Mouse (Mus musculus) midbrain, embryonic 16.5 days (tissue): ENCODE results near the gene Nek2. TPM values are rescaled to one million over a fixed set of nuclear protein-coding genes. Genes with fewer than 3 reads are reported as not detected.

Source experiments
- ATAC-seq: fragments of 200-750 bp; cut with Nextera tagmentation; 2 replicates; pipeline ENCODE4 v1.8.0; 2017; ENCODE audit warnings: moderate TSS enrichment
- H3K27ac ChIP-seq: fragments of 300-500 bp; sonication (generic); 2 replicates; pipeline ENCODE4 v1.5.1; 2014; ENCODE audit warnings: mild to moderate bottlenecking, low read length, mixed read lengths
- H3K27me3 ChIP-seq: fragments of 300-500 bp; sonication (generic); 2 replicates; pipeline ENCODE4 v1.6.1; 2014; ENCODE audit warnings: low read depth, low read length, mixed read lengths; ENCODE audit not compliant: control insufficient read depth, insufficient read depth
- H3K36me3 ChIP-seq: fragments of 300-500 bp; sonication (generic); 2 replicates; pipeline ENCODE4 v1.6.1; 2014; ENCODE audit warnings: mild to moderate bottlenecking, low read length, moderate library complexity, mixed read lengths; ENCODE audit not compliant: control insufficient read depth, insufficient read depth
- H3K4me1 ChIP-seq: fragments of 300-500 bp; sonication (generic); 2 replicates; pipeline ENCODE4 v1.6.1; 2014; ENCODE audit warnings: mild to moderate bottlenecking, low read length, mixed read lengths; ENCODE audit not compliant: control insufficient read depth, insufficient read depth
- H3K4me2 ChIP-seq: fragments of 300-500 bp; sonication (generic); 2 replicates; pipeline ENCODE4 v1.6.1; 2014; ENCODE audit warnings: mild to moderate bottlenecking, low read length, mixed read lengths
- H3K4me3 ChIP-seq: fragments of 300-500 bp; sonication (generic); 2 replicates; pipeline ENCODE4 v1.5.1; 2014; ENCODE audit warnings: low read depth, mild to moderate bottlenecking, low read length, moderate library complexity, mixed read lengths
- H3K9ac ChIP-seq: fragments of 300-500 bp; sonication (generic); 2 replicates; pipeline ENCODE4 v1.6.1; 2014; ENCODE audit warnings: low read depth, low read length, mixed read lengths
- H3K9me3 ChIP-seq: fragments of 300-500 bp; sonication (generic); replicated peaks from 2 replicates; pipeline ENCODE4 v1.6.1; 2014; ENCODE audit warnings: mild to moderate bottlenecking, low read length, mixed read lengths; ENCODE audit not compliant: control insufficient read depth, poor library complexity, severe bottlenecking
- WGBS: fragments of 180-500 bp; shearing (Covaris S2); extraction: QIAGEN DNeasy Blood & Tissue Kit; methylation state at CpG from one replicate; pipeline ENCODE4 v1.1.7; 2014; 5-methylcytosine and 5-hydroxymethylcytosine counted together
- polyA plus RNA-seq: library from polyadenylated mRNA; unstranded; fragments of >200 nt; fragmentation: Nextera tagmentation; extraction: Ambion mirVana; gene quantifications from 2 replicates; pipeline ENCODE4 v1.2.1, GENCODE M21; 2015

The Nek2 gene
- polyA plus RNA-seq, 1 experiment from 2014 or later: 4.7 TPM

GRCm38 (mm10) chr1:191842247-191842646 is 21.0 kb downstream of the Nek2 start:
- Histone ChIP-seq H3K9ac (no peak overlapping the region), H3K36me3 (no peaks in the 10 kb centered on the region), H3K27me3 (no peaks in the 10 kb centered on the region), H3K4me1 (peaks cover 4% of the 10 kb centered on the region; the same call in 1 of the 2 replicates), H3K27ac (no peak overlapping the region), H3K4me2 (no peak overlapping the region), H3K4me3 (no peak overlapping the region), H3K9me3 (no peaks in the 10 kb centered on the region)
- ATAC-seq: no peak
- WGBS: 90% methylated on average over 12 of the region's 12 CpGs

GRCm38 (mm10) chr1:191846667-191847066 is 25.4 kb downstream of the Nek2 start:
- no peak overlapping the region for H3K9ac ChIP-seq
- no peak overlapping the region for H3K4me3 ChIP-seq
- ATAC-seq: no peak
- H3K27me3 ChIP-seq: no peaks in the 10 kb centered on the region
- no peaks in the 10 kb centered on the region for H3K9me3 ChIP-seq
- H3K4me2 ChIP-seq: no peak overlapping the region
- no peak overlapping the region for H3K27ac ChIP-seq
- H3K4me1 ChIP-seq: no peaks in the 10 kb centered on the region
- 74% methylated on average over 5 of the region's 5 CpGs for WGBS
- no peaks in the 10 kb centered on the region for H3K36me3 ChIP-seq

GRCm38 (mm10) chr1:191849501-191849900 is 28.3 kb downstream of the Nek2 start:
- Histone ChIP-seq H3K9ac (no peak overlapping the region), H3K4me3 (no peak overlapping the region), H3K4me1 (no peaks in the 10 kb centered on the region), H3K27ac (no peak overlapping the region), H3K4me2 (no peak overlapping the region), H3K9me3 (no peaks in the 10 kb centered on the region), H3K27me3 (no peaks in the 10 kb centered on the region), H3K36me3 (no peaks in the 10 kb centered on the region)
- no peak for ATAC-seq
- 74% methylated on average over 4 of the region's 4 CpGs for WGBS

- Histone ChIP-seq H3K36me3 (no peaks in the 10 kb centered on the region), H3K9me3 (peaks cover 3% of the 10 kb centered on the region; the same call in 1 of the 2 replicates), H3K4me2 (no peak overlapping the region), H3K27me3 (no peaks in the 10 kb centered on the region), H3K9ac (no peak overlapping the region), H3K27ac (no peak overlapping the region), H3K4me1 (no peaks in the 10 kb centered on the region), H3K4me3 (no peak overlapping the region)
- no peak for ATAC-seq
- WGBS: 82% methylated on average over 9 of the region's 9 CpGs
Observed at GRCm38 (mm10) chr1:191853442-191853841, 32.2 kb downstream of the Nek2 start.

GRCm38 (mm10) chr1:191854716-191855115 is 33.5 kb downstream of the Nek2 start:
- H3K4me1 ChIP-seq: no peaks in the 10 kb centered on the region
- no peak overlapping the region for H3K27ac ChIP-seq
- no peaks in the 10 kb centered on the region for H3K27me3 ChIP-seq
- WGBS: 89% methylated on average over 5 of the region's 5 CpGs
- no peak overlapping the region for H3K4me2 ChIP-seq
- no peak overlapping the region for H3K9ac ChIP-seq
- no peaks in the 10 kb centered on the region for H3K36me3 ChIP-seq
- no peak overlapping the region for H3K4me3 ChIP-seq
- H3K9me3 ChIP-seq: peaks cover 4% of the 10 kb centered on the region; the same call in 1 of the 2 replicates
- no peak for ATAC-seq

GRCm38 (mm10) chr1:191855136-191855878 is 34.1 kb downstream of the Nek2 start:
- Histone ChIP-seq H3K9ac (no peak overlapping the region), H3K9me3 (peaks cover 4% of the 10 kb centered on the region; the same call in 1 of the 2 replicates), H3K27me3 (no peaks in the 10 kb centered on the region), H3K4me1 (no peaks in the 10 kb centered on the region), H3K4me2 (no peak overlapping the region), H3K36me3 (no peaks in the 10 kb centered on the region), H3K4me3 (no peak overlapping the region), H3K27ac (no peak overlapping the region)
- WGBS: 83% methylated on average over 10 of the region's 10 CpGs
- no peak for ATAC-seq

GRCm38 (mm10) chr1:191856886-191857651 is 35.8 kb downstream of the Nek2 start:
- ATAC-seq: no peak
- Histone ChIP-seq H3K27me3 (no peaks in the 10 kb centered on the region), H3K4me2 (no peak overlapping the region), H3K4me3 (no peak overlapping the region), H3K4me1 (no peaks in the 10 kb centered on the region), H3K9ac (no peak overlapping the region), H3K36me3 (no peaks in the 10 kb centered on the region), H3K27ac (no peak overlapping the region), H3K9me3 (peaks cover 4% of the 10 kb centered on the region; the same call in 1 of the 2 replicates)
- 83% methylated on average over 5 of the region's 5 CpGs for WGBS

- no peak overlapping the region for H3K27ac ChIP-seq
- no peak overlapping the region for H3K4me3 ChIP-seq
- no peak overlapping the region for H3K4me2 ChIP-seq
- H3K27me3 ChIP-seq: no peaks in the 10 kb centered on the region
- no peaks in the 10 kb centered on the region for H3K36me3 ChIP-seq
- no peaks in the 10 kb centered on the region for H3K4me1 ChIP-seq
- no peak overlapping the region for H3K9ac ChIP-seq
- no peak for ATAC-seq
- peaks cover 4% of the 10 kb centered on the region; the same call in 1 of the 2 replicates for H3K9me3 ChIP-seq
Observed at GRCm38 (mm10) chr1:191858136-191858535, 36.9 kb downstream of the Nek2 start.

- 87% methylated on average over 3 of the region's 3 CpGs for WGBS
- no peak for ATAC-seq
- Histone ChIP-seq H3K4me2 (no peak overlapping the region), H3K9me3 (peaks cover 4% of the 10 kb centered on the region; the same call in 1 of the 2 replicates), H3K36me3 (no peaks in the 10 kb centered on the region), H3K4me3 (no peak overlapping the region), H3K9ac (no peak overlapping the region), H3K4me1 (no peaks in the 10 kb centered on the region), H3K27ac (no peak overlapping the region), H3K27me3 (no peaks in the 10 kb centered on the region)
Observed at GRCm38 (mm10) chr1:191859847-191860246, 38.6 kb downstream of the Nek2 start.
